Mouse (Mus musculus) heart, embryonic 15.5 days (tissue): ENCODE data around the gene Adgrg6. TPM values are rescaled to one million over a fixed set of nuclear protein-coding genes. Genes with fewer than 3 reads are reported as not detected.

Source experiments
- ATAC-seq: fragments of 200-750 bp; cut with Nextera tagmentation; replicated peaks from 2 replicates; pipeline ENCODE4 v1.8.0; 2017; ENCODE audit warnings: low read depth, moderate TSS enrichment; ENCODE audit not compliant: insufficient number of reproducible peaks, insufficient read depth, low FRiP score
- H3K27ac ChIP-seq: fragments of 300-500 bp; sonication (generic); 2 replicates; pipeline ENCODE4 v1.5.1; 2015; ENCODE audit warnings: mild to moderate bottlenecking, inconsistent platforms
- H3K27me3 ChIP-seq: fragments of 300-500 bp; sonication (generic); 2 replicates; pipeline ENCODE4 v1.6.1; 2015; ENCODE audit warnings: inconsistent platforms
- H3K36me3 ChIP-seq: fragments of 300-500 bp; sonication (generic); 2 replicates; pipeline ENCODE4 v1.6.1; 2015; ENCODE audit warnings: mild to moderate bottlenecking, inconsistent platforms
- H3K4me1 ChIP-seq: fragments of 300-500 bp; sonication (generic); replicated peaks from 2 replicates; pipeline ENCODE4 v1.6.1; 2015; ENCODE audit warnings: inconsistent platforms
- H3K4me2 ChIP-seq: fragments of 300-500 bp; sonication (generic); 2 replicates; pipeline ENCODE4 v1.6.1; 2015; ENCODE audit warnings: inconsistent platforms, mild to moderate bottlenecking, moderate library complexity
- H3K4me3 ChIP-seq: fragments of 300-500 bp; sonication (generic); 2 replicates; pipeline ENCODE4 v1.5.1; 2015; ENCODE audit warnings: mild to moderate bottlenecking, inconsistent platforms
- H3K9ac ChIP-seq: fragments of 300-500 bp; sonication (generic); 2 replicates; pipeline ENCODE4 v1.6.1; 2015; ENCODE audit warnings: mild to moderate bottlenecking, inconsistent platforms
- H3K9me3 ChIP-seq: fragments of 300-500 bp; sonication (generic); replicated peaks from 2 replicates; pipeline ENCODE4 v1.6.1; 2016; ENCODE audit warnings: inconsistent platforms
- WGBS: fragments of 180-500 bp; shearing (Covaris S2); methylation state at CpG from one replicate; pipeline ENCODE4 v1.1.7; 2015; ENCODE audit warnings: mixed read lengths; 5-methylcytosine and 5-hydroxymethylcytosine counted together
- polyA plus RNA-seq: library from polyadenylated mRNA; unstranded; fragments of >200 nt; fragmentation: Nextera tagmentation; extraction: Ambion mirVana; gene quantifications from 2 replicates; pipeline ENCODE4 v1.2.1, GENCODE M21; 2015

The Adgrg6 gene
- polyA plus RNA-seq, 1 experiment from 2014 or later: 9.6 TPM

DNA sequence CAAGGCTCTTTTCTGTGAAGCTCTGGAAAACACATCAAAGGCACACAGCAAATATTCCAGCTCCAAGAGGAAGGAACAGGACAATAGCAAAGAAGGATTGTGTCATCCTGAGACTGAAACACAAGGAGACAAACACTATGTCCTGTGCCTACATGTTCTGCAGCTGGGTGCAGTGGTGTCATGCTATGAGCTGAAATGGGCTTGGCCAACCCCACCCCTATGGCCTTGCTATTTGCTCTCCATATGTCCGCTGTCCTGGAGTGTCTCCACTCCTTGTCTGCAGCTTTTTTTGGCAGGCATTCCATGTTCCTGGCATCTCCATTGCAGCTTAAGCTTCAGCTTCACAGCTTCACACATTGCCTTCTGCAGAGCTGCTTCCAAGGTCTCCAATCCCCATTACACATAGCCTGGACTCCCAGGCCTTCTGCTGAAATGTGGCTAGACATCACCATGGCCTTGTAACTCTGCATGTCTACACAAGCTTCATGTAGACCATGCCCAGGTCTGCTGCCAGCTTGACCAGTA lies 180.3 kb downstream of the Adgrg6 start:
- H3K9me3 ChIP-seq: no peaks in the 10 kb centered on the region
- ATAC-seq: no peak
- no peak overlapping the region for H3K27ac ChIP-seq
- H3K4me1 ChIP-seq: peaks cover 2% of the 10 kb centered on the region
- 43% methylated on average over 1 of the region's 1 CpGs for whole genome bisulfite sequencing
- H3K9ac ChIP-seq: no peak overlapping the region
- no peaks in the 10 kb centered on the region for H3K36me3 ChIP-seq
- no peak overlapping the region for H3K4me3 ChIP-seq
- no peaks in the 10 kb centered on the region for H3K27me3 ChIP-seq
- no peak overlapping the region for H3K4me2 ChIP-seq

DNA sequence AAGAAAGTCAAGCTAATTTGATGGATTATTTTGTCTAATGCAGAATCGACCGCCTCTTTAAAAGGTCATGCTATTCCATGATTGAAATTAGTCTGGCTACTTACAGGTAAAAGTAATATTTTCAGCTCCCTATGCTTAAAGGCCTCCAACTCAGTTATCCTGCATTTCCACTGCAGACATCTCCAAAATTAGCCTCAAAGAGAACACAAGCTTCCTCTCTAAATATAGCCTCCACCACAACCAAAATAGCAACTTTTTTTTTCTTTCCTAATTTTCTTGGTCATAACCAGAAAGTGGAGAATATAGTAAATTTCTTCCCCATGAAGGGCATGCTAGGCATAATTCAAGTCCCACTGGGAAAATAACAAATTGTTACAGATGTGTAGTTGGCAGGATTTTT lies 182.2 kb downstream of the Adgrg6 start:
- Histone ChIP-seq H3K9me3 (no peaks in the 10 kb centered on the region), H3K9ac (no peak overlapping the region), H3K27ac (no peak overlapping the region), H3K4me3 (no peak overlapping the region), H3K27me3 (no peaks in the 10 kb centered on the region), H3K36me3 (no peaks in the 10 kb centered on the region), H3K4me1 (peaks cover 2% of the 10 kb centered on the region), H3K4me2 (no peak overlapping the region)
- 84% methylated on average over 2 of the region's 2 CpGs for WGBS
- no peak for ATAC-seq

DNA sequence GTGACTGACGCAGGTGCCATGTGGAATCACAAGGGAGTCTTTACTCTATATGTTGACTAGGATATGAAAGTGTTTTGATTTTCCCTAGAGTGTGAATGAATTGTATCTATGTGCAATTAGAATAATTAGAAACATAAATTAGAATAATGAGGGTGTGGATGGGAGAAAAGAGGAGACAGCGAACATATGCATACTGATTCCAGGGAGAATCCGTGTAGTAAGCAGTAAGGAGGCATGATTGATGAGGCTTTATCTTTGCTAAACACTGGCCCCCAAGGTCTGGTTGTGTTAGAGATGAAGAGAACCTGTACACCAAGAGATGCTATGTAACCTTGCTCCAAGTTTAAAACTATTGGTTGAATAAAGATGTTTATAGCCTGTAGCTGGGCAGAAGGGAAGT lies 187.2 kb downstream of the Adgrg6 start:
- ATAC-seq: no peak
- no peaks in the 10 kb centered on the region for H3K36me3 ChIP-seq
- H3K4me2 ChIP-seq: no peak overlapping the region
- no peaks in the 10 kb centered on the region for H3K4me1 ChIP-seq
- H3K27ac ChIP-seq: no peak overlapping the region
- 80% methylated on average over 3 of the region's 3 CpGs for WGBS
- no peaks in the 10 kb centered on the region for H3K27me3 ChIP-seq
- no peak overlapping the region for H3K4me3 ChIP-seq
- H3K9me3 ChIP-seq: no peaks in the 10 kb centered on the region
- no peak overlapping the region for H3K9ac ChIP-seq

Other genes with a start within 250 kb of the Adgrg6 start
- 64.9 and 73.6 TPM in 2 replicates for gene Vta1, start 159.9 kb upstream of the Adgrg6 start, polyA plus RNA-seq
- gene Nmbr, start 159.9 kb upstream of the Adgrg6 start, polyA plus RNA-seq: 0.16 and 0.37 TPM in 2 replicates
- not detected in 2 replicates for gene Gje1, start 172.6 kb upstream of the Adgrg6 start, polyA plus RNA-seq